Mouse (Mus musculus): ENCODE measurements at regions not wholly inside any gene's neighbourhood (a gene's known extent, or its start where the extent isn't known, plus 50 kb on each side); places are given as distances from the start of the nearest gene placed in this dataset.
"Not testable (repeated sequence)": the region's sequence is repeated elsewhere in the genome, so short reads cannot be mapped to it uniquely, and the experiment has no call there.

- WGBS (ENCODE audit: missing documents): 85% methylated on average over 7 of the region's 8 CpGs
- Histone ChIP-seq H3K36me3 (ENCODE audit: inconsistent target) (no peaks in the 10 kb centered on the region), H3K79me2 (ENCODE audit: inconsistent target) (no peaks in the 10 kb centered on the region), H3K4me3 (ENCODE audit: inconsistent target) (no peak overlapping the region), H3K27ac (no peak overlapping the region)
These were observed 59.0 kb upstream of the Cpm start for GRCm38 (mm10) chr10:117570091-117570970.

- Histone ChIP-seq H3K79me2 (ENCODE audit: inconsistent target) (no peaks in the 10 kb centered on the region), H3K36me3 (ENCODE audit: inconsistent target) (no peaks in the 10 kb centered on the region), H3K4me3 (ENCODE audit: inconsistent target) (no peak overlapping the region), H3K27ac (no peak overlapping the region)
- WGBS (ENCODE audit: missing documents): 86% methylated on average over 11 of the region's 11 CpGs
These were observed 59.8 kb upstream of the Cpm start for GRCm38 (mm10) chr10:117569301-117570079.

DNA sequence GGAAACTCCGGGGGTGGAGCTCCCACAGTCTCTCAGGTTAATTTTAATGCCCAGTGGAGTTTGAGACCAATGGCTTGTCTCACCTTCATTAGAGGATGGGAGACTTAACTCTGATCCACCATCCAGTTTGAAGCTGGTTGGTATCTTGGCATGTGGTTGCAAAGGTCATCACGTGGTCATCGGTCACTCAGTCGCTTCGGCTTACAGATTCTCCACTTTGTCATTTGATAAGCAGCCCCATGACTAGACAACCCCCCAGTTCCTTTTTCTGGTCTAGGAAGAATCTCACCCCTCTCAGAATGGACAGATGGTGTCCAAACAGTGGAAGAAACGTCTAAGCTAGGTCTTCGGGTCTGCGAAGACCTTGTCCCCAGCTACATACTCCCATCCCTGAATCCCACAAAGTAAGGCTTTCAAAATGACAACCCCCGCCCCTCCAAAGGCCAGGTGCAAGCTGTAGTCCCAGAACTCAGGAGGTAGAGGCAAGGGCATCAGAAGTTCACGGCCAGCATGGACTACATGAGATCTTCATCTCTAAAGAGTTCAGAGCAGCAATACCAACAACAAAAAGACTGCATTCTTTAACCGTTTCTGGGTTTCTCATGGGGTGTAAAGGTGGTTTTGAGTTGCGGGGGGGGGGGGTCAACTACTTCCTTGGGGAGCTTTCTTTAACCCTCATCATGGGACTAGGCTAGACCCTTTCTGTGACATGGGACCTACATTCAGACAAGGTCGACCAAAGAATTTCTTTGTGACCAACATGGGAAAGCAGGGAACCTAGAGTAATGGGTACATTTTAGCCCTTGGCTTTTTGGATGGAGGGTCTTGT is 60.6 kb upstream of the Cpm start:
- WGBS (ENCODE audit: missing documents): 89% methylated on average over 9 of the region's 13 CpGs
- Histone ChIP-seq H3K36me3 (ENCODE audit: inconsistent target) (no peaks in the 10 kb centered on the region), H3K79me2 (ENCODE audit: inconsistent target) (no peaks in the 10 kb centered on the region), H3K4me3 (ENCODE audit: inconsistent target) (no peak overlapping the region), H3K27ac (no peak overlapping the region)

DNA sequence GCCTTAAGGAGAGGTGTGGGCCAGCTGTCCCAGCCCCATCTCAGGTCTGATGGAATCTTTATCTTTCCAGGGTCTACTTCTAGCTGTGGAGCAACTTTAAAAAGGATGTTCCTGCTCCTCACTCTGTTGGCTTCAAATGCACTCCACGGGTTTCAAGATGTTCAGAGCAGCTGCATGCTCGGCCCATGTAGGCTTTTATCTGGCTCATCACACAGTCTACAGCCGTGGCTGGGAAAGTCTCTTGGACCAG is 61.2 kb upstream of the Cpm start:
- no peaks in the 10 kb centered on the region for H3K36me3 ChIP-seq (ENCODE audit: inconsistent target)
- H3K4me3 ChIP-seq (ENCODE audit: inconsistent target): no peak overlapping the region
- 93% methylated on average over 3 of the region's 3 CpGs for WGBS (ENCODE audit: missing documents)
- no peaks in the 10 kb centered on the region for H3K79me2 ChIP-seq (ENCODE audit: inconsistent target)
- H3K27ac ChIP-seq: no peak overlapping the region

- no peaks in the 10 kb centered on the region for H3K36me3 ChIP-seq (ENCODE audit: inconsistent target)
- no peak overlapping the region for H3K27ac ChIP-seq
- no peaks in the 10 kb centered on the region for H3K79me2 ChIP-seq (ENCODE audit: inconsistent target)
- no peak overlapping the region for H3K4me3 ChIP-seq (ENCODE audit: inconsistent target)
- WGBS (ENCODE audit: missing documents): 95% methylated on average over 8 of the region's 8 CpGs
These were observed 61.7 kb upstream of the Cpm start for GRCm38 (mm10) chr10:117567379-117568137.

DNA sequence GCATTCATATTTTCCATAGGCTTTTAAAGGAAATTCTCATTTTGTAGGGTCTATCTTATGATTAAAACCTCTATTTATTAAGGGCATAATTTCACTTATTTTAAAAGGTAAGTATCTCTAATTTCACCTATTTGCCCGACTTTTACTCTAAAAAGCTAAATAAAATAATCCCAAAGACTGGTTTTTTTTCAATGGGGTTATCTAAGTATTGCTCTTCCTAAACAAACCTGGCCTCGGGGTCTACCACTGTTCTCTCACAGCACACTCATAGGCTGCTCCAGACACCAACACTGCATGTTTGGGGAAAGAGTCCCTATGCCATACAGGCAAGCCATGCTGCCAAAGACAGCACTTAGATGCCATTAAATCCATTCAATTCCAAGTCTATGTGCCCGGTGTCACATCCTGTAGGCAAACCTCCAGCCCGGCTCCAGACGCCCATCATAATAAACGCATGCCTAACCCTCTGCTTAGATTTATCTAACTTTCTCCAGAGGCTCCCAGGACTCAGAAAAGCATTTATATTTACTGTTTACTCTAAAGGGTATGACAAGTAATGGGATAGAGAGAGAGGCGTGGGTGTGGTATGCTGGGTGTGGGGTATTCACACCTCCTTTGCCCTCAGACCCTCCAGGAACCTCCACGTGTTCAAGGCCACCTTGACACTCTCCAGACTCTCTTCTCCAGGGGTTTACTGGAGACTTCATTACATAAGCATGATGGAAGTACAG is 62.5 kb upstream of the Cpm start:
- Histone ChIP-seq H3K4me3 (ENCODE audit: inconsistent target) (no peak overlapping the region), H3K27ac (no peak overlapping the region), H3K36me3 (ENCODE audit: inconsistent target) (no peaks in the 10 kb centered on the region), H3K79me2 (ENCODE audit: inconsistent target) (no peaks in the 10 kb centered on the region)
- 95% methylated on average over 8 of the region's 8 CpGs for WGBS (ENCODE audit: missing documents)

GRCm38 (mm10) chr10:117566204-117566603 is 63.1 kb upstream of the Cpm start:
- Histone ChIP-seq H3K36me3 (ENCODE audit: inconsistent target) (no peaks in the 10 kb centered on the region), H3K79me2 (ENCODE audit: inconsistent target) (no peaks in the 10 kb centered on the region), H3K4me3 (ENCODE audit: inconsistent target) (no peak overlapping the region), H3K27ac (no peak overlapping the region)
- WGBS (ENCODE audit: missing documents): 91% methylated on average over 3 of the region's 3 CpGs

DNA sequence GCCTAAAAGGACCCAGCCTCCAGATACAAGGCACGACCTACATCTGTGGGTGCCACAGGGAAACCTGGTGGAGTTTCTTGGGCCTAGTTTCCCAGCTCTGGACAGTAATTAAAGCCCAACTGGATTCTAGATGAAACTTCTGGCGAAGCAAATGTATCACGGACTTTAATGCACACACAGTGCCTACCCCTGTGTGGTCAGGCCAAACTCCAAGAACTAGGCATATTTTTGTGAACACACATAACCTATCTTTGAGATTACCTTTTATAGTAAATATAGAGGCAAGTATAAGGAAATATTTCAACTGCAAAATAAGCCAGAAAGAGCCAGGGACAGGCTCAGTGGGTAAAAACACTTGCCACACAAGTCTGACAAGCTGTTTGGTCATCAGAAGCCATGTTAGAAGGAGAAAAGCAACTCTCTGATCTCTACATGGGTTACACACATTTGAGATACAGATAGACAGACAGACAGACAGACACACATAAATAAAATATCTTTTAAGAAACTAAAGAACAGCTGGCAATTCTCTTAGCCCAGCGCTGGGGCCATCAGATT is 63.7 kb upstream of the Cpm start:
- no peak overlapping the region for H3K27ac ChIP-seq
- 98% methylated on average over 4 of the region's 4 CpGs for WGBS (ENCODE audit: missing documents)
- no peaks in the 10 kb centered on the region for H3K79me2 ChIP-seq (ENCODE audit: inconsistent target)
- H3K36me3 ChIP-seq (ENCODE audit: inconsistent target): no peaks in the 10 kb centered on the region
- no peak overlapping the region for H3K4me3 ChIP-seq (ENCODE audit: inconsistent target)

DNA sequence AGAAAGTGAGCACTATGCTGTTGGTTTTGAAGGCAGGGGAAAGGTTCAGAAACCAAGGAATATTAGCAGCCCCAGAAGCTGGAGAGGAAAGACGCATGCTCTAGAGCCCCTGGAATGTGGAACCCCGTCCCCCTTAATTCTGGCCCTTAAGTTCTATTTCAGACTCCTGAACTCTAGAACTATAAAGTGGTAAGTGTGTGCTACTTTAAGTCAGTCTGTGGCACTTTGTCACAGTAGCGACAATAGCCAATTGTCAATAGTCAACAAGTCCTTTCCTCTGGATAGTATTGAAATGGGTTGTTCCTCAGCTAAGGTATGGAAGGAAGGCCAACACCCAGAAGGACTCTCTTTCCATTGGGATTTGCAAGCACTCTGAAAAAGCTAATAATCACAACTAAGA is 64.2 kb upstream of the Cpm start:
- no peak overlapping the region for H3K27ac ChIP-seq
- no peaks in the 10 kb centered on the region for H3K79me2 ChIP-seq (ENCODE audit: inconsistent target)
- H3K4me3 ChIP-seq (ENCODE audit: inconsistent target): no peak overlapping the region
- no peaks in the 10 kb centered on the region for H3K36me3 ChIP-seq (ENCODE audit: inconsistent target)
- 100% methylated on average over 2 of the region's 3 CpGs for WGBS (ENCODE audit: missing documents)

GRCm38 (mm10) chr10:117564118-117565040 is 64.9 kb upstream of the Cpm start:
- Histone ChIP-seq H3K27ac (no peak overlapping the region), H3K4me3 (ENCODE audit: inconsistent target) (no peak overlapping the region), H3K36me3 (ENCODE audit: inconsistent target) (no peaks in the 10 kb centered on the region), H3K79me2 (ENCODE audit: inconsistent target) (no peaks in the 10 kb centered on the region)
- 74% methylated on average over 12 of the region's 12 CpGs for WGBS (ENCODE audit: missing documents)

- Histone ChIP-seq H3K36me3 (ENCODE audit: inconsistent target) (no peaks in the 10 kb centered on the region), H3K4me3 (ENCODE audit: inconsistent target) (no peak overlapping the region), H3K79me2 (ENCODE audit: inconsistent target) (no peaks in the 10 kb centered on the region), H3K27ac (no peak overlapping the region)
- 80% methylated on average over 8 of the region's 8 CpGs for WGBS (ENCODE audit: missing documents)
These were observed 65.7 kb upstream of the Cpm start for GRCm38 (mm10) chr10:117563429-117564117.

- H3K27ac ChIP-seq; H3K36me3 ChIP-seq (ENCODE audit: inconsistent target); H3K4me3 ChIP-seq (ENCODE audit: inconsistent target); H3K79me2 ChIP-seq (ENCODE audit: inconsistent target): not testable (repeated sequence)
- 81% methylated on average over 3 of the region's 3 CpGs for WGBS (ENCODE audit: missing documents)
These were observed 66.5 kb upstream of the Cpm start for GRCm38 (mm10) chr10:117562850-117563248.
